Mouse (Mus musculus) thymus, postnatal 10 days (tissue): ENCODE data around the gene Lag3.

Experiments
- DNase-seq, 2 experiments: peaks; one replicate each; pipeline ENCODE4 v3.0.0; 2021; ENCODE audit warnings: low spot score in 2 of 2

The Lag3 gene

DNA sequence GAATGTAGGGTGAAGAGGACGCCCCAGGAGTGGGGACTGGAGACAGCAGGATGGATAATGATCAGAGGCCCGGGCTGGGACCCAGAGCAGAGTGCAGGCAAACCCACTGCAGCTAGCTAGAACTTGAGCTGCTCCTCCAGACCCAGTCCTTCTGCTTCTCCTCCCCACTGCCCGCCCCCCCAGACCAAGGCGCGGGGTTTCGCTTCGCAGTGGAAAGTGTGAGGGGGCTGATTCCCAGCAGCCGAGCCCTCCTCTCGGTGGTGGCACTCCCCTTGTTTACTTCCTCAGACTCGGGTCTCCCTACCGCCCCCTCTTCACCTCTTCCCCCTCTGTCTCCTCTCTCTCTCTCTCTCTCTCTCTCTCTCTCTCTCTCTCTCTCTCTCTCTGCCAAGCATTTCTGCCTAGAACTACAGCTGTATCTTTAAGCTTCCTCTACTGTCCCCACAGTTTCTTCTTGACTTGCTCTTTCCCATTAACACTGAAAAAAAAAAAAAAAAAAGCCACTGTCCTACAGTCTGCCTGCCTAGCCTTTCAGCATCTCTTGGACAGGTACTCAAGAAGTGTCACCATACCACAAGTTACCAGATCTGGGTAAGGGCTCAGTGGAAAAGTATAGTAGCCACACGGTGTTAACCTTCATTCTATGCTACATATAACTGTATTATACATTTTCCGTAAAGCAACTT lies at the start of gene Lag3:
Lag3 (minus strand) TSS at position 173 of the 686 bp plus-strand sequence.
- peak; percentile 56 to 57 for DNase-seq

DNA sequence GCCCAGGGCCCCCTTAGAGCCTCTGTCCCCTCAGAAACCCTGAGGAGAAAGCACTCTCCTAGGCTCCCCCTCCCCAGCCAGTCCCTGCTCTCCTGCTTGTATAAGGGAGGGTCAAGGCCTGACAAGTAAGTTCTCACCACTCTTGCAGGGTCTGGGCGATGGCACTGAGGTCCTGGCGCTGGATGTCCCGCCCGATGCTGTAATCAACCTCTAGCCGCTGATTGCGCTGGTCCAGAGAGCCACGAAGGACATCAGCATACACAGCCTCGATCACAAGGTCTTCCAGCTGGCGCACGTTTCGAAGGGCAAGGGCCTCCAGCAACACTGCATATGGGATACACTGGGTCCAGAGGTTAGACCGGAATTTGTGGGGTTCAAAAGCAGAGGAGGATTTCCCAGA lies 49.5 kb upstream of the Lag3 start:
- DNase-seq: no peak

DNA sequence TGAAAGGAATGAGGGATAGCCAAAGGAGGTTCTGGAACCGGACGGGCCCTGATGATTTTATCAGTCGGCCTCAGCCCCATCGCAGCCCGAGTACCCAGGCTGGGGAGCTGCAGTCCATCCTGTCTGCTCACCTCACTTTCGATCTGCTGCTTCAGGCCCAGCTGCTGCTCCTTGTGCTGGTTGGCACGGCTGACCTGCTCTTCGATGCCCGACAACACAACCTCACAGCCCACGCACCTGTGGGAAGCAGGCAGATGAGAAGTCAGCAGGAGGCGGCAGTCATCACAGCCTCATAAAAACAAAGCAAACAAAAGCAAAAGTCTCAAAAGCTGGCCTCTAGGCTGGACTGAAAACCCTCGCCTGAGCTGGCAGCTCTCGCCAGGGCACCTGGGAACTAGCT lies 48.5 kb upstream of the Lag3 start:
- DNase-seq: no peak

DNA sequence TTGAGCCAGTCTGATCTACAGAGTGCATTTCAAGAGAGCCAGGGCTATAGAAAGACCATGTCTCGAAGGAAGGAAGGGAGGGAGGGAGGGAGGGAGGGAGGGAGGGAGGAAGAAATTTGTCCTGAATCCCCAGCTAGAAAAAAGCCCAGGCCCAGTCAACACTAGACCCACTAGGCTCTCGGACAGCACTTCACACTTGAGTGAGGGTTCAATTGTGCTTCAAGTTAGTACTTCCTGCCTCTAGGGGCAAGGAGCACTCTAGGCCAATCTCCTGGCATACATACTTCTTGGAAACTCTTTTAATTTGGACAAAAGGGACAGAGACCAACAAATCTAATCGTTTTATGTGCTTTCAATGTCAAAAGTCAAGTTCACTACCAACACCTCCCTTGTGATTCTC lies 46.6 kb upstream of the Lag3 start:
- DNase-seq: no peak

DNA sequence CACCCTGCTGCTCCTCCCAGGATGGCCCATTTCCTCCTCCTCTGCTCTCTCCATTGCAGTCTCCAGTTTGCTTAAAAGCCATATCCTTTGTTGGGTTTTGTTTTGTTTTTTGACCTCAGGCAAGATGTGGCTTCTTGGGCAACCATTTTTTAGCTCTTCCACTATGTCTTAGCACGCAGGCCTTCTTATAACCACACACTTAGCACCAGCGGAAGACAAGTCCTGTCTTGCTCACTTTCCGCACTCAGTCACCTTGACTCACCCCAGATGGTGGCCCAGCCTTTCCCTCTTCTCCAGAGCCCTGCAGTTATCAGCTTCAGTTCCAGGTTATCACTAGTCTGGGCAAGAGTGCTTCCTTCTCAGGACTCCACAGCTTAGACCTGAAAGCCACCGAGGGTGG lies 43.7 kb upstream of the Lag3 start:
- DNase-seq: no peak

DNA sequence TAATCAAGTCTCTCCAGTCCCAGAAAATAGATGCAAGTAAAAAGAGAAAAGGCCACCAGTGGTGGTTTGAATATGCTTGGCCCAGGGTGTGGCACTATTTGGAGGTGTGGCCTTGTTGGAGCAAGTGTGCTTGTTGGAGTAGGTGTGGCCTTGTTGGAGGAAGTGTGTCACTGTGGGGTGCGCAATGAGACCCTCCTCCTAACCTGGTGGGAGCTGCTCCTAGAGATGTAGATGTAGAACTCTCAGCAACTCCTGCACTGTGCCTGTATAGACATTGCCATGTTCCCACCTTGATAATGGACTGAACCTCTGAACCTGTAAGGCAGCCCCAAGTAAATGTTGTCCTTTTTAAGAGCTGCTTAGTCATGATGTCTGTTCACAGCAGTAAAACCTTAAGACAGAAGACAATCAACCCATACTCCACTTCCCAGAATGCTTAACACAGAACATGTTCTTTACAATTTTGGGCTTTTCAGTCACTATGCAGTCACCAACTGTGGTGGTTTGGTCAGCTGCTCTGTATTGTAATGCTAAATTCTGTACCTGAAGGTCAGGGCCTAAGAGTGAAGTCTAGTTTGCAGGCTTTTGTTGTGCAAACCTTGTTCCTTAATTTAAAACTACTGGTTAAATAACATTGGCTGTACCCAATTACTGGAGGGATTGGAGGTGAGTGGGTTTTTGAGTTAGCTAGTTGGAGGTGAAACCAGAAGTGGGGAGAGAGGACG lies 42.6 kb upstream of the Lag3 start:
- DNase-seq: no peak

DNA sequence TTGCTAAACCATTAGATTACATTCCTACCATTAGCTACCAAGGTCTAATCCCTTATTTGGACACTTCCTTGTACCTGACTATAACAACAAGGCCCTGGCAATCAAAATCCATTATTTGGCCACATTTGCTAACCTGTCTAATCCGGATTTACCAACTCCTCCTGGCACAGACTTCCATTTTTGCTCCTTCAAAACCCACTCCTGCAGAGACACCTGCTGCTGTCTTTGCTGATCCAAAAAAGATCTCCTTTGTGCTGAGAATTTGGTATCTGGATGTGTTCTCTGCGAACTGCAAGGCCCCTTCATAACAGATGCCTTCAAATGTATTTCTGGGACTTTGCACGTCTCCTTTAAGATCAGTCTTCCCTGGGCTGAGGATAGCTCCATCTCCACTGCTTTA lies 32.0 kb upstream of the Lag3 start:
- no peak for DNase-seq

DNA sequence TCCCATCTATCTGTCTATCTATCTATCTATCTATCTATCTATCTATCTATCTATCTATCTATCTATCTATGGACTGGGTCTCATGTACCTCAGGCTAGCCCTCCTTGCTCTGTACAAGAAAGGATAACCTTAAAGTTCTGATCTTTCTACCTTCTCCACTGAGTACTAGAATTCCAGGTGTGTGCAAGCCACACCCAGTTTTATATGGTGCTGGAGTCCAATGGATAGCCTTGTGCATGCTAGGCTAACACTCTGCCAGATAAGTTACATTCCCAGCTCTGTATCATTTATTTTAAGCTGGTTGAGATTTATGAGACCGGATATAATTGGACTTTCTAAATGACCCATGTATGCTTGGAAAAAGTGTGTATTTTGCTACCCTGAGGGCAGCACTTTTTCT lies 30.2 kb upstream of the Lag3 start:
- DNase-seq: no peak

DNA sequence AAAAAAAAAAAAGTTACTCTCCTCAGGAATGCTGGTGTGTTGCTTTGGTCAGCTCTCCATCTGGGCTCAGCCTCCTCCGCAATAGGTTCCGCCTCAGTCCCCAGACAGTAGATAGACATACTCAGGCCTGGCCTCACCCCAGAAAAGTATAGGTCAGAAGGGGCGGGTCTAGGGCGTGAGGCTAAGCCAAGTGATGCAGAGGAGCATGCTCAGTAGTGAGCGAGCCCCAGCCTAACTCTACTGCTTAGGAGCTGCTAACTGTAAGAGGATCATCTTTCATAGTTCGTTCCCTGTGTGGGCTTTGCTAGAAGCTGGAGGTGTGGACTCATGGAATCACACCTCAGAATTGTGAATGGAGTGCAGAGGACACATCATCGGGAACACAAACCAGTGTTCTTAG lies 27.0 kb upstream of the Lag3 start:
- DNase-seq: no peak

DNA sequence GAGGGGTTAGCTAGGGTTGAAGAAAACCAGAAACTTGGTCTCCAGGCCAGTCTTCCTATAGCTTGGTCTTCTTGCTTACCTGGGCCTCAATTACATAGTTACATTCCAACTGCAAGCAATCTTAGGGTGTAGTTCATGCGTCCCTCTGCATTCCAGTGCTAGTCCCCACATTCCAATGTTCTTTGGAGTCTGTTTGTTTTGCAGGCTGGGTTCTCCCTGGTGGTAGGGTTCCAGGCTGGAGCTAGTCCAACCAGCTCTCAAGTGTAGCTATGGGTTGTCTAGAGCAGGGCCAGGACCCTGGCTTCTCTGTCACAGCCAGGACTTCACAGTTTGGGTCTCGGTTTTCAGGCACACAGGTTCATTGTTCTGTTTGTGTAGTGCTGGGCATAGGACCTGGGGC lies 26.0 kb upstream of the Lag3 start:
- no peak for DNase-seq

DNA sequence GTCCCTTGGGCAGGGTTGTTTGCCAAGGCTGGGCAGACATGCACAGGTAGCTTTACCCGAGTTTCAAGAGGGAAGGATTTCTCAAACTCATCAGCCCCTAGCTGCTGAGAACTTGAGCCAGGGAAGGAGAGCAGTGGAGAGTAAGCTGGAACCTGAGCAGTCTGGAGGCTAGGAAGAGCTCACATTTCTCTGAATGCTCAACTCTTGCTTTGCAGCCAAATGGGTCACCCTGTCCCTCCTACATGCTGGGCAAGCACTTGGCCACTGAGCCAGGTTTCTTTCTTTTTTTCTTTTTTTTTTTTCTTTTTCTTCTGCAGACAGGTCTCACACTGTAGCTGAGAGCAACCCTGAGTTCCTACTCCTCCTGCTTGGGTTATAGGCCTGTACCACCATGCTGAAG lies 25.2 kb upstream of the Lag3 start:
- DNase-seq: no peak

DNA sequence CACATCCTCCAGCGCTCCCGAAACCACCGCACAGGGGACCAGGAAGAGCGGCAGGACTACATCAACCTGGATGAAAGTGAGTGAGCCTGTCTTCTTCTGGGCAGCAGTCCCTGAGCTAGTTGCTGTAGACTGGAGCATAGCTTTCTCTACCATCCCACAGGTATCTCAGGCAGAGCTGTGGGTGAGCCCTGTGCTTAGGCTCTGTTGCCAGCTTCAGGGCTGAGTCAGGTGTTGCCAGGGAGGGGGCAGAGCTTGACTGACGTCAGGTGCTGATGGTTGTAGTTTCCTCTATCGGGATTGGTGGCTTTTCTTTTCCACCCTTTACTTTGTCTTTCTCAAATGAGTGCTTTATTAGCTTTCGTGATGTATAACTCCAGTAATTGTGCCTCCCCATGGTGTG lies 23.2 kb upstream of the Lag3 start:
- DNase-seq: no peak

DNA sequence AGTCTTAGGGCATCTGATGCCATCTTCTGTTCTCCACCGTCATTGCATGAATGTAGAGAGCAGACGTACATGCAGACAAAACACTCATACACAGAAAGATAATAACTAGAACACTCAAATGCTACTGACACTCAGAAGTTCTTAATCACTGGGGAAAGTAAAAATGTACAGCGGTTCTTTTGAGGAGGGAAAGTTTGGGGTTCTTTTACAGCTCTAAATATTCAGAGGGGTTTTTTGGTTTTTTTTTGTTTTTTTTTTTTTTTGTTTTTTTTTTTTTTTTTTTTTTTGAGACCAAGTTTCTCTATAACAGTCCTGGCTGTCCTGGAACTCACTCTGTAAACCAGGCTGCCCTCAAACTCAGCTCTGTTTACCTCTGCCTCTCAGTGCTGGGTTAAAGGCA lies 21.6 kb upstream of the Lag3 start:
- no peak for DNase-seq

DNA sequence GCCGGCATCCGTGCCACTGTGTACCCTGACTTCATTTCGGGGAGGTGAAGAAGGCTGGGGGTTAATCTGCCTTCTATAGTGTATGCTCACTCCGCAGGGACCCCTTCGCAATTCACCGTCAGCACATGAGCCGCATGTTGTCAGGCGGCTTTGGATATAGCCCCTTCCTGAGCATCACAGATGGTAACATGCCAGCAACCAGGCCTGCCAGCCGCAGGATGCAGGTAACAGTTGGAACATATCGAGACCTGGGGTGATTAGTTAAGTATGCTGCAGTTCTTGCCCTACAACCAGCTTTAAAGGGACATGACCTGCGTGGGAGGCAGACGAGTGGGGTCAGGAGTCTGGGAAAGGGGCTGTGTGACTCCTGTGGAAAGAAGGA lies 20.8 kb upstream of the Lag3 start:
- DNase-seq: no peak

DNA sequence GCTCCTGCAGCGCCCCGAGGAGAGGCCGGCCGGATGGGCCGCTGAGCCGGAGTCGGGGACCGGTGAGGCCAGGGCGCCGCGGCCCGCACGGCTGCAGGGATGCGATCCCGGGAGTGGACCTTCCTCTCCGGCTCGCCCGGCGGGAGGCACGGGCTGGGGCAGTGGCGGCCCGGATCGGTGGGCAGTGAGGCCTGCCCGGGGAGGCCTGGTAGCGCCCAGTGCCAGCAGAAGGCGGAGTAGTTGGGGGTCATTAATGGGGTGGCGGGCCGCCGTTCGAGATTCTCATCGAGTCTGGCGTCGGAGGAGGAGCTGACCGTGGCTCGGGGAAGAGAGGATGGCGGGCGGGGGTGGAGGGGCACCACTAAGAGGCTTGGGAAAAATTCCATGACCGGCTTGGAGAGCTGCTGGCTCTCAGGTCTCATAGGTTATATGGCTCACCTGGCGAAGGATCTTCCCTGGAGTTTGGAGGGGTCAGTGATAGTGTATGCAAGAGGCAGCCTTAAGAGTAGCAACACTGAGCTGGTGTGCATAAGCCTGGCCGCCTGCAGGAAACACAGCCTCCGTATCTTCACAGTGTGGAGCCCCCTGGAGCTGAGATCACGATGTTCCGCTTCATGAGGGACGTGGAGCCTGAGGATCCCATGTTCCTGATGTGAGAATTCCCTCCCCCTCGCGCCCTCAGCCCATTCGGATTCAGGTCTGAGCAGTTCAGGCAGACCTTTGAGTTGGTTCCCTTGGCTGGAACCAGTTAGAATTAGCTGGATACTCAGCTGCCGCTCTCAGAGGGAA lies 20.2 kb upstream of the Lag3 start:
- DNase-seq: peak; percentile 43 to 60

DNA sequence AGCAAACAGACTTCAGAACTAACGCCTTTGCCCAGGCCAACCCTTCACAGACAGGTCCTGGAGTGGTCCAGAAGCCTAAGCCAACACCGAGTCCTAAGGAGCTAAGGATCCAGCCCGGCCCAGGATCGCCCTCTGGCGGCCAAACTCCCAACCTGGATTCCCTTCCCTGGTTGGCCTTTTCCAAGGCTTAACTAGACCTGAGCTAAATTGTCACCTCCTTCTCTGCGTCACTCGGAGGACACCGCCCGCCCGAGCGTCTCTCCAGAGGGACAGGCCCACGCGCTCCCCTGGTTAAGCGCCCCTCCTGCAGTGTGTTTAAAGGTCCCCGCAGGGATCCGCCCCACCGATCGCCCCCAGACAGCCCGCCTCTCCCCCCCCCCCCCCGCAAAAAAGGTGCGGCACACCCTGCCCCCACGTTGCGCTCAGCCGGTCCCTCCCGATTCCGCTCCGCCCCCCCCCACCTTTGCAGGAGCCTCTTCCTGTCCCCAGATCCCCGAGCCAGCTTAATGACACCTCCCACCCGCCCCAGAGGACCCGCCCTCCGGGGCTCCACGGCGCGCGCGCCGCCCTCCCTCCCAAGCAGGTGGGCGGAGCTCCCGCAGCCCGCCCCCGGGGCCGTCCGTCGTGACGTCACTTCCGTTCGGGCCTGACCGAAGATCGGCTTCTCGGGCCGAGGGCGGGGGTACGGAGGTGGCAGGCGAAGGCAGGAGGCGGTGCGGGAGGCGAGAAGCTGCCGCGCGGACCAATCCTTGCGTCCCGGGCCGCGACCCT lies 19.4 kb upstream of the Lag3 start, which contains the start of gene Mlf2:
Mlf2 (plus strand) TSS at position 633 of the 771 bp plus-strand sequence.
- peak; percentile 98 to 99 for DNase-seq

DNA sequence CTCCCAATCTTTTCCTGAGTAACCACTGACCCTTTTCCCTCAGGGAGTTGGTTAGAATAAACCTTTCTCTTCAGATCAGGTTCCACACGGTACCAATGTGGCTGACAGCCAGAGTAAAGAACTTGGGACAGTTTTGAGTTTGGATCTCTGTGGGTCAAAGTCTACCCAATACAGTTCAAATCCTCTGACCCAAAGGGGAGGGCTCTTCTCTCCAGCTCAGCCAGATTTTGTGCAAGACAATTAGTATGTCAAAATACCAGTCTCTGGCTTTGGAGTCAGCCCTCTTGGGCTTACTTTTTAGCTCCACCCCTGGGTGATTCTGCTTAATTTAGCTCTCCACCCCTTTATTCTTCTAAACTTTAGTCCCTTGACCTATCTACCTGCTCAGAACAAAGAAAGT lies 18.7 kb upstream of the Lag3 start:
- DNase-seq: no peak

DNA sequence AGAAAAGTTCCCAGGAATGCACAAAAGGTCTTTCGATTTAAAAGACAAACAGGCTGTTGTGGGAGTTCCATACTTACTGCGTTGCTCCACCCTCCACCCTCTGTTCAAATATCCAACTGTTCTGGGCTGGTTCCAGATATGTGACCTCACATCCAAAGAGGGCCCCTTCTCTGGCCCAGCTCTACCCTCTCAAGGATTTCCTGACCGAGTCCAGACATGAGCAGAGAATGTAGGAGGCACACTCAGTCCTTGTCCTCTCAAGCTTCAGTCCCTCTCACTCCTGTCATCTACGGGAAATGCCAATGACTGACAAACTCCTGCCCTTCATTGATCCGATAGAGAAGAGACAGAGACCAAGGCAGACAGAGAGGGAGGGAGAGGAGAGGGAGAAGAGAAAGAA lies 14.4 kb upstream of the Lag3 start:
- DNase-seq: no peak

DNA sequence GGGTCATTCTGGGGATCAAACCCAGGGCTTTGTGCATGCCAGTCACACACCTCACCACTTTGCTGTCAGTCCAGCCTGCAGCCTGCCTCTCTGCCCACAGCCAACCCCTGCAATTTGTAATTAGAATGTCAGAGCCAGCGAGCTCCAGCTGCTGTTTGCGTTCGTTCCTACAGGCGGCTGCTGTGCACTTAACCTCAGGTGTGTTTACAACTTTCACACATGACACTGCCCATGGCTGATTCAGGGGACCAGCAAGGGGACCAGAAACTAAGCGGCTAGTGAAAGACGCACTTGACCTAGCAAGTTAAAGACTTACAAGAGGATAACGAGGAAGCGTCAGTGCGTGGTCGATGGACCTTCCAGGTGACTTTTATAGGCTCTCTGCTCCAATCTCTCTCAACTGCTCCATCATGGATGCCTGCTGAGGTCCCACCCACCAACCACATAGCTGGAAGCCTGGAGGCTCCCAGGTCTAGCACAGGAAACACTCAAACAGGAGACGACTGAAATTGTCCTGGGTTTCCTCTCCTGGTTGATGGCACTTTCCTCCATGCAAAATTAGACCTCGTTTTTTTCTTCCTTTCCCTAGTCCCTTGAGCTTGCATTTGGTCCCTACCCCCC lies 13.8 kb upstream of the Lag3 start:
- no peak for DNase-seq

DNA sequence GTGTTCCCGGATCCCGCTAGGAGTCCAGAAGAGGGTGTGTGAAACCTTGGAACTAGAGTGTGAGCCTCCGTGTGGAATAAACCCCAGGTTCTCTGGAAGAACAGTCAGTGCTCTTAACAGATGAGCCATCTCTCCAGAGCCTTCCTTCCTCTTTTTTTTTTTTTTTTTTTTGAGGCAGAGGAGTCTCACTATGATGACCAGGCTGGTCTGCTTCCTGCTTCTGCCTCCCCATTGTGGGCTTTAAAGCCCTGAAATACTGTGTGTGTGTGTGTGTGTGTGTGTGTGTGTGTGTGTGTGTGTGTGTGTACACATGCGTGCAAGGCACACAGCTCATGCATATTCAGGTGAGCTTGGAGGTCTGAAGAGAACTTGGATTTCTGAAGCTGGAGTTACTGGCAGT lies 10.0 kb upstream of the Lag3 start:
- no peak for DNase-seq

DNA sequence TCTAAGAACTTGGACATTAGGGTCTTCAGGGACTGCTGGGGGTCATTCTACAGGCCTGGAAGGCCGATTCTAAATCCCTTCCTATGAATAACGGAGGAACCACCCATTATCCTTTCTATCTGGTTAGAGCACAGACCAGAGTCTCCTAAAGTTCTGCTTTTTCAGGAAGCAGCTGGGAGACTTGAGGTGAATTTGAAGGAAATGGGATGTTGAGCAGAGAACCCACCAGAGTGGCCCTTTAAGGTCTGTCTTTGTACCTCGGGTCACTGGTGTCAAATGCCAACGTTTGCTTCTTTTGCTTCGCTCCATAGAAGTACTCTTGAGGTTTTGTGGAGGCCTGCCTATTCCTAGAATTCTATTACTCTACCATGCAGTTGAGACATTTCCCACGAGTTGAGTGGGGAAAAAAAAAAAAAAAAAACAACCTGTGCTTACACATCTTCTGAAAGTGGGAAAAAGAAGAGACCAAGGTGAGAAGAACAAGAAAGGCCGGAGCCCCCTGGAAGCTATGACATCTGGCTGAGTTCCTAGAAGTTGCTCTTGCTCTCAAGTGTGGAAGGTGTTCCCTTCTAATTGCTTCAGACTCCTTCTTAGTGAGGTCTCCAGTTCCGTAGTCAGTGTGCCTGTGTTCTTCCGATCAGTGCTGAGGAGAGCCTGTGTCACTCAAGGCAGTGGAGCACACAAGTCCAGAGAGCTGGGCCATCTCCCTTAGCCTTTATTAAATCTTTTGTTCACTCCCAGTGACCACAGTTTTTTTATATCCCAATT lies 9.0 kb upstream of the Lag3 start:
- DNase-seq: no peak
